Mouse (Mus musculus) midbrain, embryonic 13.5 days (tissue): ENCODE results near the gene Fam193a. TPM values are rescaled to one million over a fixed set of nuclear protein-coding genes. Genes with fewer than 3 reads are reported as not detected.

Source experiments
- ATAC-seq: fragments of 200-750 bp; cut with Nextera tagmentation; 2 replicates; pipeline ENCODE4 v1.8.0; 2017; ENCODE audit warnings: mild to moderate bottlenecking, moderate TSS enrichment, moderate library complexity
- H3K27ac ChIP-seq: fragments of 300-500 bp; sonication (generic); 2 replicates; pipeline ENCODE4 v1.5.1; 2015; ENCODE audit warnings: inconsistent platforms, mild to moderate bottlenecking, moderate library complexity
- H3K27me3 ChIP-seq: fragments of 300-500 bp; sonication (generic); 2 replicates; pipeline ENCODE4 v1.6.1; 2015; ENCODE audit warnings: mild to moderate bottlenecking, inconsistent platforms
- H3K36me3 ChIP-seq: fragments of 300-500 bp; sonication (generic); 2 replicates; pipeline ENCODE4 v1.6.1; 2015; ENCODE audit warnings: mild to moderate bottlenecking, inconsistent platforms
- H3K4me1 ChIP-seq: fragments of 300-500 bp; sonication (generic); replicated peaks from 2 replicates; pipeline ENCODE4 v1.6.1; 2015; ENCODE audit warnings: inconsistent platforms
- H3K4me2 ChIP-seq: fragments of 300-500 bp; sonication (generic); replicated peaks from 2 replicates; pipeline ENCODE4 v1.6.1; 2015; ENCODE audit warnings: moderate library complexity, mild to moderate bottlenecking, inconsistent platforms
- H3K4me3 ChIP-seq: fragments of 300-500 bp; sonication (generic); replicated peaks from 2 replicates; pipeline ENCODE4 v1.5.1; 2015; ENCODE audit warnings: mild to moderate bottlenecking, inconsistent platforms
- H3K9ac ChIP-seq: fragments of 300-500 bp; sonication (generic); replicated peaks from 2 replicates; pipeline ENCODE4 v1.6.1; 2015; ENCODE audit warnings: mild to moderate bottlenecking, inconsistent platforms
- H3K9me3 ChIP-seq: fragments of 300-500 bp; sonication (generic); 2 replicates; pipeline ENCODE4 v1.6.1; 2016; ENCODE audit warnings: mild to moderate bottlenecking, inconsistent platforms
- WGBS: fragments of 180-500 bp; shearing (Covaris S2); methylation state at CpG from one replicate; pipeline ENCODE4 v1.1.7; 2015; 5-methylcytosine and 5-hydroxymethylcytosine counted together
- polyA plus RNA-seq: library from polyadenylated mRNA; unstranded; fragments of >200 nt; fragmentation: Nextera tagmentation; extraction: Ambion mirVana; gene quantifications from 2 replicates; pipeline ENCODE4 v1.2.1, GENCODE M21; 2015

The Fam193a gene
- polyA plus RNA-seq, 1 experiment from 2014 or later, result 19.8 TPM

DNA sequence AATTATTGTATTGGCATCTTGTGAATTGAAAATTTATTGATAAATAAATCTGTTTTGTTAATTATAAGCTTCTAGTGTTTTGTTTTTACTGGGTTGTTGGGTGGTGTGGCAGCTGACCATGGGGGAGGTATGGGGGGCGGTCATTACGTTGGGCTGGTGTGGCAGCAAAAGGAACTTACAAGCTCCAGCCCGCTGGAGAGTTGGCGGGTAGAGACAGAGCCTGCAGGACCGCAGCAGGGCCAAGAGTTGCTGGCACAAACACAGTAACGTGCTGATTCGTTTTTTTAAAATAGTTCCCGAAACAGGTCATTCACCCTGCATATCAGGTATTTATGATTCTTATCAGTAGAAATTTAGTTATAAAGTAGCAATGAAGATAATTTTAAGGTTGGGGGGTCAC is 23.5 kb downstream of the Fam193a start:
- H3K36me3 ChIP-seq, result no peaks in the 10 kb centered on the region
- H3K27me3 ChIP-seq, result no peaks in the 10 kb centered on the region
- no peaks in the 10 kb centered on the region for H3K9me3 ChIP-seq
- no peak for ATAC-seq
- H3K9ac ChIP-seq, result no peak overlapping the region
- peaks cover 7% of the 10 kb centered on the region; the same call in 1 of the 2 replicates for H3K4me1 ChIP-seq
- WGBS, result 98% methylated on average over 8 of the region's 8 CpGs
- no peak overlapping the region for H3K4me2 ChIP-seq
- H3K4me3 ChIP-seq, result no peak overlapping the region
- no peak overlapping the region for H3K27ac ChIP-seq

DNA sequence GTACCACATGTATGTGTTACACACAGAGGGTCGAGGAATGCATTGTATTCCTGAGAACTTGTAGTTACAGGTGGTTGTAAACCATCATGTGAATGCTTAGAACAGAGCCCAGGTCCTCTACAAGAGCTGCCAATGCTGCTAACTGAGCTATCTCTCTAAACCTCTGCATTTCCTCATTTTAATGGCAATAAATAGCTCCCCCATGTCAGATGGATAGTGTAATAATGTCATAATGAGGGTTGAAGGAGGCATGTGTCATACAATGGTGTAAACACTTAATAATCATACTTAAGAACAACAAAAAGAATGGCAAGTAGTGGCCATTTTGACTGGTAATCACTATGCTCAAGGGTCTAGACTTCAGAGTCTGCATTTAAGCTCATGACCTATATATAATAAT is 25.6 kb downstream of the Fam193a start:
- WGBS, result 94% methylated on average over 1 of the region's 1 CpGs
- ATAC-seq, result no peak

DNA sequence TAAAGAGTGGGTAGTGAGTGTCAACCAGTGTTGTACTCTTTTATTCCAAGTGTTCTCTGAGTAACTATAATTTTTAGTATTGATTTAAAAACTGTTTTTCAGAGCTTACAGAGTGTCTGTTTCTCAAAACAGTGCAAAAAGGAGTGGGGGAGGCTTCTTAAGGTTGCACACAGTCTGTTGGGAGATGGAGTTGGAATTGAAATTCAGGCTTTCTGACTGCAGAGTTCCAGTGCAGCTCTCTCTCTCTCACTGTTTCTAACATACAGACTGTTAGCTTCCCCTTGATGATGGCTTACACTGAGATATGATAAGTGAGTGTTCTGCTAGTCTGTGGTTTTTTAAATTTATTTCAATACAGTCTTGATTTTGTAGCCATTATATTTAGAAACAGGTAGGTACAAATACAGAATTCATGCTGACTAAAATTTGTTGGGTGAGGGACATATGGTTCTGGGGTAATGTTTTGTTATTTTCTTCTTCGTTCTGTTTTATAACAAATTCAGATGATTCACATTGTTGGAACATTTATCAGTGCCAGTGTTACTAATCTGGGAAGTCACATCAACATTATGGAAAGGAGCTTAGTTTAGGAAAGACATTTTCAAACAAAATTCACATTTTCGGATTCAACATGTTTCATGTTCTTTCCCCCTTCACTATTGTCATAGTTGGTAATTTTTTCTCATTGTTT is 26.3 kb downstream of the Fam193a start:
- Histone ChIP-seq H3K27ac (no peak overlapping the region), H3K4me2 (no peak overlapping the region), H3K36me3 (no peaks in the 10 kb centered on the region), H3K9me3 (no peaks in the 10 kb centered on the region), H3K27me3 (no peaks in the 10 kb centered on the region), H3K9ac (no peak overlapping the region), H3K4me3 (no peak overlapping the region), H3K4me1 (peaks cover 7% of the 10 kb centered on the region; the same call in 1 of the 2 replicates)
- ATAC-seq, result no peak
- WGBS, result 95% methylated on average over 2 of the region's 2 CpGs

More for the DNA sequence above, 25.6 kb downstream of the Fam193a start:
- Histone ChIP-seq H3K27ac (no peak overlapping the region), H3K36me3 (no peaks in the 10 kb centered on the region), H3K9me3 (no peaks in the 10 kb centered on the region), H3K9ac (no peak overlapping the region), H3K4me3 (no peak overlapping the region), H3K27me3 (no peaks in the 10 kb centered on the region), H3K4me2 (no peak overlapping the region), H3K4me1 (peaks cover 7% of the 10 kb centered on the region; the same call in 1 of the 2 replicates)

DNA sequence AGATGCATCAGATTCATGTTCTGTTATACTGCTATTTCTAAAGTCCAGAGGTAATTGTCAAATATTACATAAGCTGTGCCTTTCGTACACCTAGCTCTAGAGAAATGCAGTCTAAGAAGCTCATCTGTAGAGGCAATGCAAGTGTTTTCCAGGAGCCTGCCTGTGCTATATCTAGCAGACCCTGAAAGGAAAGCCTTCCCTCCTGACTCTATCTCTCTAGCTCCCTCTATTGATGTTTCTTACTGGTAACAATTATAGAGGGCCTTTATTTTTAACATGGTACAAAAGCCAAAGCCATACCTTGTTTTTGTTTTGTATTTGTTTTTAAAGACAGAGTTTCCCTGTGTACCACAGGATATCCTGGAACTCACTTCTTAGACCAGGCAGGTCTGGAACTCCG is 28.1 kb downstream of the Fam193a start:
- Histone ChIP-seq H3K36me3 (no peaks in the 10 kb centered on the region), H3K4me3 (no peak overlapping the region), H3K9me3 (no peaks in the 10 kb centered on the region), H3K27ac (no peak overlapping the region), H3K27me3 (no peaks in the 10 kb centered on the region), H3K4me1 (peaks cover 7% of the 10 kb centered on the region; the same call in 1 of the 2 replicates), H3K9ac (no peak overlapping the region), H3K4me2 (no peak overlapping the region)
- ATAC-seq, result no peak
- 97% methylated on average over 2 of the region's 2 CpGs for WGBS

DNA sequence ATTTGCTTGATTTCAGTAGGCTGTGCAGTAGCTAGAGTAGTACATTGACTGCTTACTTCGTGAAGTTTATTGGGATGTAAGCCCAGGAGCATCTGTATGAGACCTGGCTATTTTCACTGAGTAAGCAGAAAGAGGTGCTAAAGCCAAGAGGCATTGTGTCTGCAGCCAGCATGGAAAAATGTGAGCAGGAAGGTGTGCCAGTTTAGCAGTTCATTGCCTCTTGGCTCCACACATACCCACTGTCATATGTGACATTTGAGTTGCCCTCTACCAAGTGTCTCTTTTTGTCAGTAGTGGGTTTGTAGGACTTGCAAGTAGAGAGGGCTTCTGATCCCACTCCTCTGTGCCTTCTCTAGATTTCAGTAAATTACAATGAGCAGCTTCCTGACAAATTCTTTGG is 28.6 kb downstream of the Fam193a start:
- 89% methylated on average over 1 of the region's 1 CpGs for WGBS

DNA sequence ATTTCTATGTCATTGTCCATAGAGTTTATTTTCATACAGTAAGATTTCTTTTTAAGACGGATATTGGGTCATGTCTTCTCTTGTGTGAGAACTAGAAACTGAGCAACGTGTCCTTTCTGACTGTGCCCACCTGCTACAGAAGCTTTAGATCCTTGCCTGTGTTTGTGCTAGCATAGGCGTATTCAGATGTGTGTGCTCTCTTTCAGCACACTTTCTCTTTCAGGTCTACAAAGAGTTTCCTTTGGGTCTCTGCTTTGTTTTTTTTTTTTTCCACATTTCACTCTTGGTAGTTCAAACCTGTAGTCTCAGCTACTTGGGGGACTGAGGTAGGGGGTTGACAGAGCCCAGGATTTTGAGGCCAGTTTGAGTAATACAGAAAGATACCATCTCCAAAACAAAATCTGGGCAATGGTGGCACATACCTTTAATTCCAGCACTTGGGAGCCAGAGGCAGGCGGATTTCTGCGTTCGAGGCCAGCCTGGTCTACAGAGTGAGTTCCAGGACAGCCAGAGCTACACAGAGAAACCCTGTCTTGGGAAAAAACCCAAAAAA is 37.7 kb downstream of the Fam193a start:
- no peak overlapping the region for H3K9ac ChIP-seq
- no peaks in the 10 kb centered on the region for H3K27me3 ChIP-seq
- no peak overlapping the region for H3K4me2 ChIP-seq
- H3K9me3 ChIP-seq, result no peaks in the 10 kb centered on the region
- no peaks in the 10 kb centered on the region for H3K36me3 ChIP-seq
- peaks cover 22% of the 10 kb centered on the region for H3K4me1 ChIP-seq
- WGBS, result 90% methylated on average over 6 of the region's 6 CpGs
- no peak overlapping the region for H3K27ac ChIP-seq
- ATAC-seq, result no peak
- H3K4me3 ChIP-seq, result no peak overlapping the region

More for the DNA sequence above, 28.6 kb downstream of the Fam193a start:
- Histone ChIP-seq H3K9ac (no peak overlapping the region), H3K9me3 (no peaks in the 10 kb centered on the region), H3K36me3 (no peaks in the 10 kb centered on the region), H3K27me3 (no peaks in the 10 kb centered on the region), H3K4me3 (no peak overlapping the region), H3K4me1 (peaks cover 7% of the 10 kb centered on the region; the same call in 1 of the 2 replicates), H3K4me2 (no peak overlapping the region), H3K27ac (no peak overlapping the region)
- ATAC-seq, result no peak

DNA sequence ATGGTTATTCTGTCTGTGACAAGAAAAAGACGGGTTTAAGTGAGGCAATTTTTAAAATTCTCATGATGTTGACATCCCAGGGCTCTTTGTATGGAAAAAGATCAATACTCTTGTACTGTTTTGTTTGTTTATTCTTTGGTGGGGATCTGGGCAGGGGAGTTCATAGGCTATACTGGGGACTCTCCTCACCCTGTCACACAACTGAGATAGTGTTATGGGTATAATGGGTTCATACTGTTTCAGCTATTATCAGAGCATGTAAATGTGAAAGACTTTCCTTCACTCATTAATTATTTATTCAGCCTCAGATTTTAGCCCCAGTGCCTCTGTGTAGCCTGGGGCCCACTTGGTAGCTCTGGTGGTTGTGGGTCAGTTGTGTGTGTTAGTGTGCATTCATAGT is 39.3 kb downstream of the Fam193a start:
- Histone ChIP-seq H3K4me1 (peaks cover 22% of the 10 kb centered on the region), H3K4me3 (no peak overlapping the region), H3K9me3 (no peaks in the 10 kb centered on the region), H3K27me3 (no peaks in the 10 kb centered on the region), H3K36me3 (no peaks in the 10 kb centered on the region), H3K9ac (no peak overlapping the region), H3K4me2 (no peak overlapping the region), H3K27ac (no peak overlapping the region)
- 69% methylated on average over 1 of the region's 1 CpGs for WGBS
- ATAC-seq, result no peak

DNA sequence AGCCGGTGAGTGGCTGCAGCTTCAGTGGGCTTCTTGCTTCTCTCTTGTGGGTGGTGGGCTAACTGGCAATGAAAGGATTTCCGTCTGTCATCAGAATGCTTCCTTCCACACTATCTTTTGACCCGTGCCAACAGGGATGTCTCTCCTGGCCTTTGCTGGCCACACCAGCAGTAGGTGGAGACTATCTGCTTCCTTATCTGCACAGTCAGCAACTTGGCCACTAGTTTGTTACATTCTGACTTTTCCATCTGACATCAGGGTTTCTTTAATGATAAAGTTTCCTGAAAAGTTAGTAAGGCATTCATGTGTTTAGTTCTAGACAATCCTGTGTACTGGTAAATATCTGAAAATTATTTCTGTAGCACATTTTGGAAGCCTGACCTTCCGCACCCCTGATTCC is 41.1 kb downstream of the Fam193a start:
- WGBS, result 87% methylated on average over 4 of the region's 4 CpGs
- Histone ChIP-seq H3K36me3 (no peaks in the 10 kb centered on the region), H3K4me1 (peaks cover 22% of the 10 kb centered on the region), H3K4me3 (no peak overlapping the region), H3K9ac (no peak overlapping the region), H3K4me2 (no peak overlapping the region), H3K9me3 (no peaks in the 10 kb centered on the region), H3K27me3 (no peaks in the 10 kb centered on the region), H3K27ac (no peak overlapping the region)
- ATAC-seq, result no peak

DNA sequence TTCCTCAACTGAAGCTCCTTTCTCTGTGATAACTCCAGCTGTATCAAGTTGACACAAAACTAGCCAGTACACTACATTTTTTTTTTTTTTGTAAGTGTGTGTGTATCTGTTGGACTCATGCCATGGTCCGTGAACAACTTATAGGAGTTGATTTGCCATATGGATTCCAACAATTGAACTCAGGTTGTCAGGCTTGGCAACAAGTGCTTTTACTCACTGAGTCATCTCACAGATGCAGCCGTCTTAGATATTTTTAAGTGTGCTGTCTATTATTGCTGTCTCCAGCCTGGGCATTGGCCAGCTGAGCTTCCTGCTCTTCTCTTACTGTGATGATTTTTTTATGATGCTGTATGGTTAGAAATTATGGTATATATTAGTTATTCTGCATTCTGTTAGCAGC is 44.2 kb downstream of the Fam193a start:
- Histone ChIP-seq H3K4me2 (no peak overlapping the region), H3K9ac (no peak overlapping the region), H3K27me3 (no peaks in the 10 kb centered on the region), H3K36me3 (no peaks in the 10 kb centered on the region), H3K4me1 (peaks cover 10% of the 10 kb centered on the region), H3K27ac (no peak overlapping the region), H3K4me3 (no peak overlapping the region), H3K9me3 (no peaks in the 10 kb centered on the region)
- no peak for ATAC-seq
- WGBS, result 92% methylated on average over 2 of the region's 2 CpGs

DNA sequence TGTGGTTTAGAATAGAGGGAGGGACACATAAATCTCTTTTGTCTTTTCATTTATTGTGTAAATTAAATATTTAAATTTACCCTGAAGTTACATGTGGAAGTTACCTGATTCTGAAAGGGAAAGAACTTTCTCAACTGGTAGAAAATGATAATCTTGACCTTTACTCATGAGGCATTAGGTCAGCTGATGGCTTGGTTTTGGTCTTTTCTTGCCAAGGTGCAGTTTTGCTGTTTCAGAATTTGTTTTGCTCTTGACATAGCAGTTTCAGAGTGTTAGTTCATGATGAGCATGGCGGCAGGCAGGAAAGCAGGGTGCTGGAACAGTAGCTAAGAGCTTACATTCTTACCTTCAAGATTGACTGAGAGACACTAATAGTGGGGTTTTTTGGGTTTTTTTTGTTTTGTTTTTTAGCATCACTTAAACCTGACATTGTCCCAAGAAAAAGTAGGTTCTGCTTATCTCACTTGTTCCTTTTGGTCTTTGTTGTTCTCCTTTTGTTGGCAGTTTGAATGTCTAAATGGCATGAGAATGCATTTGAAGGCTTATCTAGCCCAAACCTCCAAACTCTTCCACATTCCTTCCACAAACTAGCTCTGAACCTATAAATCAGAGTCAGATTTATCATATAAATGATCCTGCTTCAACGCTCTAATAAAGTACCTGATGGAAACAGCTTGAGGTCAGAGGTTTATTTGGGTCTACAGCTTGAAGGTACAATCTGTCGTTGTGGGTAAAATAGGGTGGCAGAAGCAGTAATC is 47.7 kb downstream of the Fam193a start:
- no peak overlapping the region for H3K27ac ChIP-seq
- H3K9ac ChIP-seq, result no peak overlapping the region
- H3K27me3 ChIP-seq, result no peaks in the 10 kb centered on the region
- no peaks in the 10 kb centered on the region for H3K9me3 ChIP-seq
- H3K4me3 ChIP-seq, result no peak overlapping the region
- peaks cover 21% of the 10 kb centered on the region for H3K36me3 ChIP-seq
- 96% methylated on average over 3 of the region's 3 CpGs for WGBS
- no peak overlapping the region for H3K4me2 ChIP-seq
- no peaks in the 10 kb centered on the region for H3K4me1 ChIP-seq
- ATAC-seq, result no peak

DNA sequence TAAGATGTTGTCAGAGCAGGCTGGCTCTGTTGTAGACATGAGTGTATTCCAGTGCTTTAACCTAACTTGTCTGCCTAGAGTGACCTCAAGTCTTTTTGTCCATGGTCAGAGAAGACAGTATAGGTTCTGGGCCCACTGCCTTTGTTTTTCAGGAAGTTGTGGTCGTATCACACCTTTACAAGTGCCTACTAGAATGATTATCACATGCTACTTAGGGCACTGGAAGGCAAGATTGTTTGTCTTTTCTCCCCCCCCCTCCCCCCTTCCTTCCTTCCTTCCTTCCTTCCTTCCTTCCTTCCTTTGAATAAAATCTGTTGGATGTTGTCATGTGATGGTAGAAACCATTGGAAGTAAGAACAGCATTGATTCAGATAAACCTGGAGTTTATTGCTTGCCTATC is 49.5 kb downstream of the Fam193a start:
- no peak overlapping the region for H3K4me2 ChIP-seq
- no peak overlapping the region for H3K27ac ChIP-seq
- H3K36me3 ChIP-seq, result peaks cover 25% of the 10 kb centered on the region
- no peak overlapping the region for H3K9ac ChIP-seq
- H3K4me1 ChIP-seq, result no peaks in the 10 kb centered on the region
- ATAC-seq, result no peak
- no peaks in the 10 kb centered on the region for H3K27me3 ChIP-seq
- no peaks in the 10 kb centered on the region for H3K9me3 ChIP-seq
- H3K4me3 ChIP-seq, result no peak overlapping the region
- 97% methylated on average over 1 of the region's 1 CpGs for WGBS

DNA sequence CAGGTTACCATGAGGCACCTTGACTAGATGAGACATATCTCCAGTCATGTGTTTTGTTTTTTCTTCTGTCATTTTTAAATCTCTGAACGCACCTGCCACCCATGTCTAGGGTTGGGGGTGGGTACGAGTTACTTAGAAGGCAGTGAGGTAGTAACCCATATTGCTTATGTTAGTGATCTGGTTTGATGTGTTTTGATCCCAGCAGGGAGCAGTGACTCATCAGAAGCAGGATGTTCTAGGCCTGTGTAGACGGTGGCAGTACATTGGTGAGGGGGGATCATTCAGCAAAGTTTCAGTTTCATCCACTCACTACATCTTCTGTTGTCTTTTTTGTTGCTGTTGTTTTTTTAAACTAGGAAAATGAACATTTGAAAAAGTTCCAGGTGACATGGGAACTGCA is 61.0 kb downstream of the Fam193a start:
- no peak overlapping the region for H3K4me2 ChIP-seq
- WGBS, result 92% methylated on average over 3 of the region's 3 CpGs
- no peak overlapping the region for H3K4me3 ChIP-seq
- ATAC-seq, result no peak
- H3K27me3 ChIP-seq, result no peaks in the 10 kb centered on the region
- H3K9me3 ChIP-seq, result no peaks in the 10 kb centered on the region
- no peaks in the 10 kb centered on the region for H3K4me1 ChIP-seq
- peaks cover 78% of the 10 kb centered on the region for H3K36me3 ChIP-seq
- H3K27ac ChIP-seq, result no peak overlapping the region
- no peak overlapping the region for H3K9ac ChIP-seq
